Mouse (Mus musculus) left cerebral cortex, adult 18-20 months (tissue): ENCODE measurements around the gene Dusp5. TPM values are rescaled to one million over a fixed set of nuclear protein-coding genes. Genes with fewer than 3 reads are reported as not detected.
"Not testable (repeated sequence)": the region's sequence is repeated elsewhere in the genome, so short reads cannot be mapped to it uniquely, and the experiment has no call there.

Experiments used
- DNase-seq, 2 experiments: peaks; one replicate each; pipeline ENCODE4 v3.0.0; 2021 to 2022; ENCODE audit warnings: low spot score in 2 of 2, mixed read lengths in 1 of 2
- total RNA-seq, 2 experiments: library from RNA; stranded (reverse); gene quantifications; 2 replicates each; pipeline ENCODE4 v1.2.3; 2021

Dusp5 gene
- total RNA-seq, 2 experiments from 2014 or later, result 20.1 to 22.5 TPM

- DNase-seq, result no peak
Observed at GRCm38 (mm10) chr19:53573151-53573550, 44.2 kb downstream of the Dusp5 start.

- no peak for DNase-seq
Observed at GRCm38 (mm10) chr19:53574131-53574530, 45.2 kb downstream of the Dusp5 start.

GRCm38 (mm10) chr19:53574546-53574945 is 45.6 kb downstream of the Dusp5 start:
- no peak for DNase-seq

GRCm38 (mm10) chr19:53575296-53576010 is 46.5 kb downstream of the Dusp5 start:
- DNase-seq, result no peak

GRCm38 (mm10) chr19:53576061-53576460 is 47.2 kb downstream of the Dusp5 start:
- no peak for DNase-seq

GRCm38 (mm10) chr19:53577025-53577800 is 48.3 kb downstream of the Dusp5 start:
- DNase-seq, result no peak

- peak; percentile 67 to 73 for DNase-seq
Observed at GRCm38 (mm10) chr19:53578597-53579252, 49.8 kb downstream of the Dusp5 start.

- DNase-seq, result not testable (repeated sequence)
Observed at GRCm38 (mm10) chr19:53580271-53580670, 51.4 kb downstream of the Dusp5 start.

GRCm38 (mm10) chr19:53587686-53588085 is 58.8 kb downstream of the Dusp5 start:
- not testable (repeated sequence) for DNase-seq

GRCm38 (mm10) chr19:53588968-53589367 is 60.1 kb downstream of the Dusp5 start, which contains the start of gene Nutf2-ps1:
Gene Nutf2-ps1 (minus strand): TSS chr19:53589068.
- not testable (repeated sequence) for DNase-seq

Other genes with a start within 250 kb of the Dusp5 start
- gene Mxi1, start 218.6 kb upstream of the Dusp5 start, total RNA-seq, result 10 to 100 TPM; 76.1 to 89.7 TPM
- not detected for gene Gm10197, start 157.3 kb upstream of the Dusp5 start, total RNA-seq
- gene Smndc1, start 138.5 kb upstream of the Dusp5 start, total RNA-seq, result 10 to 100 TPM; 36.8 to 39.2 TPM
- 10 to 100 TPM; 49.4 to 52.2 TPM for gene Nutf2-ps1, start 60.0 kb downstream of the Dusp5 start, total RNA-seq
- 10 to 100 TPM; 37.2 to 38.2 TPM for gene Smc3, start 71.3 kb downstream of the Dusp5 start, total RNA-seq
- gene Rbm20, start 148.2 kb downstream of the Dusp5 start, total RNA-seq, result 1 to 10 TPM; 5.2 to 6.3 TPM